Mouse (Mus musculus) forebrain, embryonic 16.5 days (tissue): ENCODE measurements at regions not wholly inside any gene's neighbourhood (a gene's known extent, or its start where the extent isn't known, plus 50 kb on each side); places are given as distances from the start of the nearest gene placed in this dataset.
A peak's percentile ranks its signal among the peaks of the same experiment; 100 is the strongest.

ENCODE experiments used
- ATAC-seq: fragments of 200-750 bp; cut with Nextera tagmentation; 2 replicates; pipeline ENCODE4 v1.8.0; 2017; ENCODE audit warnings: mild to moderate bottlenecking, moderate library complexity
- H3K27ac ChIP-seq: fragments of 300-500 bp; sonication (generic); 2 replicates; pipeline ENCODE4 v1.5.1; 2014; ENCODE audit warnings: low read length, control low read depth
- H3K27me3 ChIP-seq: fragments of 300-500 bp; sonication (generic); replicated peaks from 2 replicates; pipeline ENCODE4 v1.6.1; 2014; ENCODE audit warnings: low read length; ENCODE audit not compliant: control insufficient read depth, insufficient read depth
- H3K36me3 ChIP-seq: fragments of 300-500 bp; sonication (generic); 2 replicates; pipeline ENCODE4 v1.6.1; 2014; ENCODE audit not compliant: control insufficient read depth, insufficient read depth
- H3K4me1 ChIP-seq: fragments of 300-500 bp; sonication (generic); replicated peaks from 2 replicates; pipeline ENCODE4 v1.6.1; 2014; ENCODE audit warnings: low read length; ENCODE audit not compliant: control insufficient read depth, insufficient read depth
- H3K4me2 ChIP-seq: fragments of 300-500 bp; sonication (generic); 2 replicates; pipeline ENCODE4 v1.6.1; 2014; ENCODE audit warnings: mild to moderate bottlenecking, low read length, control low read depth
- H3K4me3 ChIP-seq: fragments of 300-500 bp; sonication (generic); replicated peaks from 2 replicates; pipeline ENCODE4 v1.5.1; 2014; ENCODE audit warnings: mild to moderate bottlenecking, low read length, control low read depth
- H3K9ac ChIP-seq: fragments of 300-500 bp; sonication (generic); replicated peaks from 2 replicates; pipeline ENCODE4 v1.6.1; 2014; ENCODE audit warnings: low read depth, low read length, control low read depth
- H3K9me3 ChIP-seq: fragments of 300-500 bp; sonication (generic); 2 replicates; pipeline ENCODE4 v1.6.1; 2016; ENCODE audit warnings: low read length; ENCODE audit not compliant: control insufficient read depth
- WGBS: fragments of 180-500 bp; shearing (Covaris S2); extraction: QIAGEN DNeasy Blood & Tissue Kit; methylation state at CpG from one replicate; pipeline ENCODE4 v1.1.7; 2014; 5-methylcytosine and 5-hydroxymethylcytosine counted together

GRCm38 (mm10) chr17:49149896-49150295 is 217.7 kb downstream of the Lrfn2 start:
- H3K36me3 ChIP-seq = no peaks in the 10 kb centered on the region
- H3K27ac ChIP-seq = no peak overlapping the region
- H3K4me3 ChIP-seq = no peak overlapping the region
- H3K4me2 ChIP-seq = no peak overlapping the region
- ATAC-seq = no peak
- no peaks in the 10 kb centered on the region for H3K9me3 ChIP-seq
- H3K9ac ChIP-seq = no peak overlapping the region
- H3K27me3 ChIP-seq = no peaks in the 10 kb centered on the region
- peaks cover 4% of the 10 kb centered on the region for H3K4me1 ChIP-seq
- 92% methylated on average over 4 of the region's 4 CpGs for WGBS

- Histone ChIP-seq H3K36me3 (no peaks in the 10 kb centered on the region), H3K4me1 (peaks cover 4% of the 10 kb centered on the region), H3K9ac (no peak overlapping the region), H3K4me2 (no peak overlapping the region), H3K9me3 (no peaks in the 10 kb centered on the region), H3K27ac (no peak overlapping the region), H3K4me3 (no peak overlapping the region), H3K27me3 (no peaks in the 10 kb centered on the region)
- peak; percentile 59 for ATAC-seq
- 52% methylated on average over 3 of the region's 3 CpGs for WGBS
These were observed 218.8 kb downstream of the Lrfn2 start for GRCm38 (mm10) chr17:49150971-49151422.

- Histone ChIP-seq H3K27ac (no peak overlapping the region), H3K4me3 (no peak overlapping the region), H3K9ac (no peak overlapping the region), H3K4me2 (no peak overlapping the region), H3K4me1 (peaks cover 4% of the 10 kb centered on the region), H3K27me3 (no peaks in the 10 kb centered on the region), H3K36me3 (no peaks in the 10 kb centered on the region), H3K9me3 (no peaks in the 10 kb centered on the region)
- 85% methylated on average over 9 of the region's 9 CpGs for WGBS
- no peak for ATAC-seq
These were observed 221.8 kb downstream of the Lrfn2 start for GRCm38 (mm10) chr17:49153994-49154393.

GRCm38 (mm10) chr17:49155001-49155515 is 222.9 kb downstream of the Lrfn2 start:
- Histone ChIP-seq H3K27me3 (no peaks in the 10 kb centered on the region), H3K4me2 (no peak overlapping the region), H3K36me3 (no peaks in the 10 kb centered on the region), H3K4me3 (no peak overlapping the region), H3K27ac (no peak overlapping the region), H3K9ac (no peak overlapping the region), H3K9me3 (no peaks in the 10 kb centered on the region), H3K4me1 (peaks cover 4% of the 10 kb centered on the region)
- ATAC-seq = no peak
- 69% methylated on average over 9 of the region's 9 CpGs for WGBS

GRCm38 (mm10) chr17:49157586-49157985 is 225.4 kb downstream of the Lrfn2 start:
- WGBS = 69% methylated on average over 2 of the region's 2 CpGs
- H3K4me2 ChIP-seq = no peak overlapping the region
- no peaks in the 10 kb centered on the region for H3K27me3 ChIP-seq
- no peaks in the 10 kb centered on the region for H3K9me3 ChIP-seq
- H3K9ac ChIP-seq = no peak overlapping the region
- H3K4me1 ChIP-seq = no peaks in the 10 kb centered on the region
- no peak overlapping the region for H3K4me3 ChIP-seq
- H3K27ac ChIP-seq = no peak overlapping the region
- ATAC-seq = no peak
- no peaks in the 10 kb centered on the region for H3K36me3 ChIP-seq

GRCm38 (mm10) chr17:49171252-49172047 is 239.3 kb downstream of the Lrfn2 start:
- H3K27me3 ChIP-seq = no peaks in the 10 kb centered on the region
- ATAC-seq = peak; percentile 70
- H3K9ac ChIP-seq = peak overlapping the region; percentile 55
- H3K4me1 ChIP-seq = peaks cover 16% of the 10 kb centered on the region
- peak overlapping the region; percentile 48 for H3K4me3 ChIP-seq
- peak overlapping the region; percentile 83 for H3K4me2 ChIP-seq
- no peaks in the 10 kb centered on the region for H3K36me3 ChIP-seq
- 4% methylated on average over 20 of the region's 20 CpGs for WGBS
- no peaks in the 10 kb centered on the region for H3K9me3 ChIP-seq
- no peak overlapping the region for H3K27ac ChIP-seq

- ATAC-seq = peak; percentile 57
- 11% methylated on average over 15 of the region's 15 CpGs for WGBS
- Histone ChIP-seq H3K4me2 (peak overlapping the region; percentile 83), H3K4me1 (peaks cover 16% of the 10 kb centered on the region), H3K9me3 (no peaks in the 10 kb centered on the region), H3K9ac (peak overlapping the region; percentile 55), H3K4me3 (peak overlapping the region; percentile 48), H3K36me3 (no peaks in the 10 kb centered on the region), H3K27me3 (no peaks in the 10 kb centered on the region), H3K27ac (no peak overlapping the region)
These were observed 240.0 kb downstream of the Lrfn2 start for GRCm38 (mm10) chr17:49172052-49172799.

- Histone ChIP-seq H3K4me2 (no peak overlapping the region), H3K4me1 (peaks cover 16% of the 10 kb centered on the region), H3K4me3 (no peak overlapping the region), H3K9me3 (no peaks in the 10 kb centered on the region), H3K27me3 (no peaks in the 10 kb centered on the region), H3K9ac (no peak overlapping the region), H3K36me3 (no peaks in the 10 kb centered on the region), H3K27ac (no peak overlapping the region)
- ATAC-seq = 0 out of 2 replicates have a peak, but pooled peaks have one; percentile 29
- WGBS = 57% methylated on average over 8 of the region's 8 CpGs
These were observed 240.6 kb downstream of the Lrfn2 start for GRCm38 (mm10) chr17:49172800-49173150.

- H3K9me3 ChIP-seq = no peaks in the 10 kb centered on the region
- no peaks in the 10 kb centered on the region for H3K27me3 ChIP-seq
- WGBS = 60% methylated on average over 6 of the region's 6 CpGs
- H3K36me3 ChIP-seq = no peaks in the 10 kb centered on the region
- no peak overlapping the region for H3K9ac ChIP-seq
- 0 out of 2 replicates have a peak overlapping the region, but pooled peaks have one; percentile 30 for H3K27ac ChIP-seq
- peaks cover 17% of the 10 kb centered on the region for H3K4me1 ChIP-seq
- H3K4me2 ChIP-seq = no peak overlapping the region
- H3K4me3 ChIP-seq = no peak overlapping the region
- peak; percentile 66 for ATAC-seq
These were observed 246.0 kb downstream of the Lrfn2 start for GRCm38 (mm10) chr17:49177966-49178731.
